Mouse (Mus musculus): Measurements from ENCODE around the gene D130040H23Rik. TPM values are rescaled to one million over a fixed set of nuclear protein-coding genes. Genes with fewer than 3 reads are reported as not detected.
A peak's percentile ranks its signal among the peaks of the same experiment; 100 is the strongest.
"Not testable (repeated sequence)": the region's sequence is repeated elsewhere in the genome, so short reads cannot be mapped to it uniquely, and the experiment has no call there.

The D130040H23Rik gene
- 1 to 10 TPM; 2.5 to 7.6 TPM for total RNA-seq (2021)
- long read RNA-seq, experiment 1, partial matches to known transcripts = 0 of 1 reads
- long read RNA-seq, experiment 1, other reads (novel, unspliced or antisense) = 1 of 1 reads
- long read RNA-seq, experiment 2 = 0 reads

DNA sequence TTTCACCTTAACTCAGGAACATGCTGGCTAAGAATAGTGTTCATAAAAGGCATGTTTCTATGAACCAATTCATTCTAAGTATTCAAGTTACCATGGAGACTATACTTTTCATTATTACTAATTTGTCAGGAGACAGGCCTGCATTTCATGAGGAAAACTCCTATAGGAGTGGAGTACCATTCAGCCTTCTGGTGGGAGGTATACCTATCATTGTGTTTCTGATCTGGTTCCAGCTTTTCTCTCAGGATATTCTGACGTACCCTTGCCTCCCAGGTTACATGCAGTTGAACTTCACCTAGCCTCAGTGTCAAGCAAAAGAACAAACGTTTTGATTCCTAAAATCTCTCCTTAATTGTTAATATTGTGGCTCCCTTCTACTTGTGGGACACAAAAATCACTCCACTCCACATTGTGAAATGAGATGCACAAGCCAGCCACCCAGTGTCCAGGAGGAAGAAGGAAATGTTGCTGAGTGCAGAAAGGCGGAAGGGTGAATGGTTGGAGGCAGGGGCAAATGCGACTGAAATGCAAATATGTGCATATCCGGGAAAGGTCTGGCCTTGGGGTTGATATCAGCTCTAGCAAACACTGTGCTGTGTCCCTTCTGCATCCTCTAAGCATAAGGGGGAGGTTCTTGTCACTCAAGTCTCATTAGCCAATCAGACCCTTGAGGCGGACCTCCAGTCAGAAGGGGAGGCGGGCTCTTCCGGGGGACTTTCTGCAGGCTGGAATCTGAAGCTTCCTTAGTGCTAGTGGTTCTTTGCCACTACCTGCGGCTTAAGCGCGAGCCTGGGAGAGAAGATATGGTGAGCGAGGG, at the start of gene D130040H23Rik:
Gene D130040H23Rik, plus strand, starts transcription at position 695 of the 817 bp plus-strand sequence.
- peak; percentile 65 to 78 for DNase-seq

DNA sequence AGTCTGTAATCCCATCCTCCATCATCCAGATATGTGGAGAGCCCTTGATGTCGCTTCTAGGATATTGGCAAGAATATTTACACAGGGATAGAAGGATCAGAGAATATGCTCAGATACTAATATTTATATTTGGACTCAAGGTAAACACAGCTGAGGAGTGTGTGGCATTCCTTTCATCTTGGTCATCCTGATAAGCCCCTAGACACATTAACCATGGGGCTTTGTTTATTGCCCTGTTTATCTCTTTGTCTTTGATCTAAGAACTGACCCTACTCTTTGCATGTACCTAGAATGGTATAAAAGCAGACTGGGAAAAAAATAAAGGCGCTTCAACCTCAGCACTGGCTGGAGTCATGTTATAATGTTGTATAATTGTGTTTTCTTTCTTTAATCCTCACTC, 28.3 kb upstream of the D130040H23Rik start:
- DNase-seq = no peak

- peak; percentile 6 to 35 for DNase-seq
Observed at GRCm38 (mm10) chr8:69268525-69268924, 2.4 kb upstream of the D130040H23Rik start.

DNA sequence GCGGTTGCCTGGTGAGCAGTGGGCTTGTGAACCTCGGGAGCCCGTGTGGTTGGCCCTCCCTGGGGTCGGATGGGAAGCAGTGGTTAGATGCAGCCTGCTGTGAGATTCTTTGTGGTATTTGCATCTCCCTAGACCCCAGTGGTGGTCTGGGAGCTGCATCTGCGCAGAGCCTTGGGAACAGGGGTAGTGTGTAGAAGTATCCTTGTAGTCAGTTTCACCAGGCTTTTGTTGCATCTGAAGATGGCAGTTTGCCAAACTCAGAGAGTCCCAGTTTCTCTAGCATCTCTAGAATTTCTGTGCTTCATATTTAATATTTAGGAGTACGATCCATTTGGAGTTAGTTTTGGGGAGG, 299 bp downstream of the D130040H23Rik start:
- DNase-seq = no peak

DNA sequence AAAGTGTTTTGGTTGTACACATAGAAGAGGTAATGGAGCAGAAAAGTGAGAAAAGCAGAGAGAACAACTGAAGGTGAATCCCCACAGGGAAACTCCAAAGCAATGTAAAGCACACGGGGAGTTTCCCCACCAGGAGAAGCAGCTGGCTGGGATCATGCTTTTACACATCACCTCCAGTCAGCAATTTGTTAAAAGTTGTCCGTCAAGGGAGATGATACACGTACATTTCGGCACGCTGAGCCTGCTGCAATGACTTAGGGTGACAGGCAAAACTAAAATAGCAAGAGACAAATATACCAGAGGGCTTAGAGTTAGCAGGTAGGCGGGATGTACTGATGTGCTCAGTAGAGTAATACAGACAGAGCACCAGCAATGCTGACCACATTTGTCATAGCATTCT, 1.6 kb downstream of the D130040H23Rik start:
- DNase-seq = no peak

DNA sequence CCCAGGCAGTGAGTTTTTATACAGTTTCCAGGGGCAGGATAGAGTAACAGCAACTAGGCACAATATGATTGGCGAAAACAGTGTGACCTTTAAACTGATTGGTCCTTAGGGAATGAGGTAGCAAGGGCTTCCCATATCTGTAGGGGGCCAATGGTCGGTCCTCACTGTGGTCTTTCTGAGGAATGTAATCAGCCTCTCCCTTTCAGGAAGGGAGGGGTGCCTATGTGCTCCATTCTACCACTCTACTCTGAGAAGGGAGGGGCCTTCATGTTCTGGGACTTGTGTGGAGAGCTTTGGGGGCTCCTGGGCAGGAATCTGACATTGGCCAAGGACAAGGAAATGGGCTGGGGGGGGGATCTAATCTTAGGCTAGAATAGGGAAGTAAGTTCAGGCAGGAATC, 53.9 kb downstream of the D130040H23Rik start:
- no peak for DNase-seq

DNA sequence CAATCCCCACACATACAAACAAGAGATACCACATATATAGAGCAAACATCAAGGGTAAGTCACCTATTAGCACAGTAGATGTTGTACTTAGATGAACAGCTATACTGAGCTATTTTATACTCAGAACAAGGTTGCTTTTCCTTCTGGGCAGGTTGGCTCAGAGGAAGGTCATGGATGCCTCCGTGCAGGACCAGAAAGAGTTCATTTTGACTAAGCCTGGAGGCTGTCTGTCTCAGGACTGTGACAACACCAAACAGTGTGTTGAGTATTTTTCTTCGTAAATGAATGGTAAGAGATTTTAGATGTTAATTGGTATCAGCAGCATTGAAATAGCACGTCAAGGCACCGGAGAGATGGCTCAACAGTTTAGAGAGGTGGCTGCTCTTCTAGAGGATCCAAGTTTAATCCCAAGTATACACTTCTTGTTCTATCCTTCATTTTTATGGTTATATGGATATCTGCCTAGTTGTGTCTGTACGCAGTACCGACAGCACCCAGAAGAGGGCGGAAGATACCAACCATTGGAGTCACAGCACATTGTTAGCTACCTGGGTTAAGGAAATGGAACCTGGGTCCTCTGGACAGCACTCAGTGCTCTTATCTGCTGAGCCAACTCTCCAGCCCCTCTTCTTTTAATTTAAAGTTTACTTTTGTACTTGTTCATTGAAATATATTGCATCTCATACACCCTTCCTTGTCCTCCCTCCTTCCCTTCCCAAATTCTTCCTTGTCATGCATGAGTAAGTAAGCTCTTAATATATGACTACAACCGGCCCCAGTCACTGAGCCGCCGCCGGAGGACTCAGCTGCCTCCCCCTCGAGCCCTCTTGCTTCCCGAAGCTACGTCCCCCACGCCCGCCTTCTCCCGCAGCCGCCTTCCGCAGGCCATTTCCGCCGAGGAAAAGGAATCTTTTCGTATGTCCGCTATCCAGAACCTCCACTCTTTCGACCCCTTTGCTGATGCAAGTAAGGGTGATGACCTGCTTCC, 57.7 kb downstream of the D130040H23Rik start:
- peak; percentile 86 for DNase-seq

- not testable (repeated sequence) for DNase-seq
Observed at GRCm38 (mm10) chr8:69329289-69329688, 58.4 kb downstream of the D130040H23Rik start.

Other genes with a start within 250 kb of the D130040H23Rik start
- gene Zfp930, start 62.0 kb upstream of the D130040H23Rik start, total RNA-seq (2021) = 1 to 10 TPM; 7.0 to 8.5 TPM
- gene Gm9495, start 182.5 kb downstream of the D130040H23Rik start, total RNA-seq (2021) = not detected

Measured in adrenal gland, postnatal 36 days (tissue).